Mouse (Mus musculus) stomach, postnatal 0 days (tissue): ENCODE measurements around the gene Celsr2. TPM values are rescaled to one million over a fixed set of nuclear protein-coding genes. Genes with fewer than 3 reads are reported as not detected.

Experiments
- ATAC-seq: fragments of 200-750 bp; cut with Nextera tagmentation; 2 replicates; pipeline ENCODE4 v1.8.0; 2017; ENCODE audit not compliant: low FRiP score, low TSS enrichment
- DNase-seq: peaks from one replicate; pipeline ENCODE4 v3.0.0-alpha.2; 2016; ENCODE audit warnings: low spot score
- H3K27ac ChIP-seq: fragments of 300-500 bp; sonication (generic); replicated peaks from 2 replicates; pipeline ENCODE4 v1.5.1; 2014; ENCODE audit warnings: mild to moderate bottlenecking, control low read depth
- H3K27me3 ChIP-seq: fragments of 300-500 bp; sonication (generic); 2 replicates; pipeline ENCODE4 v1.6.1; 2014; ENCODE audit warnings: low read length; ENCODE audit not compliant: control insufficient read depth, insufficient read depth
- H3K36me3 ChIP-seq: fragments of 300-500 bp; sonication (generic); 2 replicates; pipeline ENCODE4 v1.6.1; 2014; ENCODE audit warnings: low read length, mixed read lengths; ENCODE audit not compliant: control insufficient read depth, insufficient read depth
- H3K4me1 ChIP-seq: fragments of 300-500 bp; sonication (generic); replicated peaks from 2 replicates; pipeline ENCODE4 v1.6.1; 2014; ENCODE audit warnings: antibody characterized with exemption; ENCODE audit not compliant: control insufficient read depth, insufficient read depth
- H3K4me2 ChIP-seq: fragments of 300-500 bp; sonication (generic); replicated peaks from 2 replicates; pipeline ENCODE4 v1.6.1; 2014; ENCODE audit warnings: low read depth, mild to moderate bottlenecking, control low read depth, moderate library complexity
- H3K4me3 ChIP-seq: fragments of 300-500 bp; sonication (generic); 2 replicates; pipeline ENCODE4 v1.5.1; 2014; ENCODE audit warnings: low read depth, low read length, control low read depth
- H3K9ac ChIP-seq: fragments of 300-500 bp; sonication (generic); 2 replicates; pipeline ENCODE4 v1.6.1; 2014; ENCODE audit warnings: mild to moderate bottlenecking, low read length, control low read depth, mixed read lengths
- H3K9me3 ChIP-seq: fragments of 300-500 bp; sonication (generic); 2 replicates; pipeline ENCODE4 v1.6.1; 2016; ENCODE audit warnings: low read length; ENCODE audit not compliant: control insufficient read depth
- CTCF ChIP-seq: IDR thresholded peaks from 2 replicates; pipeline ENCODE4 v1.5.1; 2016; ENCODE audit warnings: antibody characterized with exemption, low read depth, mild to moderate bottlenecking, moderate library complexity
- EP300 ChIP-seq: optimal IDR thresholded peaks from 2 replicates; pipeline ENCODE3; 2016; ENCODE audit warnings: antibody characterized with exemption
- WGBS: fragments of 180-500 bp; shearing (Covaris S2); extraction: QIAGEN DNeasy Blood & Tissue Kit; methylation state at CpG from one replicate; pipeline ENCODE4 v1.1.7; 2014; 5-methylcytosine and 5-hydroxymethylcytosine counted together
- polyA plus RNA-seq: library from polyadenylated mRNA; unstranded; fragments of >200 nt; fragmentation: Nextera tagmentation; extraction: Ambion mirVana; gene quantifications from 2 replicates; pipeline ENCODE4 v1.2.1, GENCODE M21; 2015

Gene Celsr2
- polyA plus RNA-seq, 1 experiment from 2014 or later = 7.5 TPM

GRCm38 (mm10) chr3:108423006-108423405 lies 7.7 kb upstream of the Celsr2 start:
- H3K9me3 ChIP-seq = no peaks in the 10 kb centered on the region
- no peaks in the 10 kb centered on the region for H3K27me3 ChIP-seq
- H3K9ac ChIP-seq = no peak overlapping the region; the same call in 1 of the 2 replicates
- ATAC-seq = no peak
- DNase-seq = no peak
- 38% methylated on average over 6 of the region's 6 CpGs for WGBS
- H3K4me3 ChIP-seq = no peak overlapping the region
- H3K27ac ChIP-seq = no peak overlapping the region; the same call in 1 of the 2 replicates
- peaks cover 13% of the 10 kb centered on the region for H3K36me3 ChIP-seq
- H3K4me1 ChIP-seq = 0 out of 2 replicates have a peak, but pooled peaks cover 3% of the 10 kb centered on the region
- TF ChIP-seq CTCF (no peak), EP300 (no peak)
- H3K4me2 ChIP-seq = no peak overlapping the region

GRCm38 (mm10) chr3:108415831-108416223 lies 475 bp upstream of the Celsr2 start:
- H3K36me3 ChIP-seq = no peaks in the 10 kb centered on the region
- H3K4me1 ChIP-seq = peaks cover 7% of the 10 kb centered on the region
- H3K9me3 ChIP-seq = no peaks in the 10 kb centered on the region
- peak overlapping the region; percentile 76 for H3K9ac ChIP-seq
- under 1% methylated on average over 41 of the region's 48 CpGs for WGBS
- H3K27ac ChIP-seq = peak overlapping the region; percentile 61
- DNase-seq (peak; percentile 87), ATAC-seq (peak; percentile 82)
- H3K4me2 ChIP-seq = peak overlapping the region; percentile 100
- no peaks in the 10 kb centered on the region for H3K27me3 ChIP-seq
- TF ChIP-seq CTCF (no peak; the same call in 1 of the 2 replicates), EP300 (no peak)
- peak overlapping the region; percentile 61 for H3K4me3 ChIP-seq

GRCm38 (mm10) chr3:108413634-108414360 lies 1.6 kb downstream of the Celsr2 start:
- ATAC-seq (no peak), DNase-seq (no peak)
- no peaks in the 10 kb centered on the region for H3K27me3 ChIP-seq

GRCm38 (mm10) chr3:108411754-108412121 lies 3.6 kb downstream of the Celsr2 start:
- Histone ChIP-seq H3K4me2 (peak overlapping the region; percentile 35), H3K9ac (peak overlapping the region; percentile 38), H3K9me3 (no peaks in the 10 kb centered on the region), H3K27ac (peak overlapping the region; percentile 53; the same call in 1 of the 2 replicates), H3K4me1 (peaks cover 7% of the 10 kb centered on the region), H3K4me3 (no peak overlapping the region), H3K36me3 (no peaks in the 10 kb centered on the region; the same call in 1 of the 2 replicates), H3K27me3 (no peaks in the 10 kb centered on the region)
- TF ChIP-seq CTCF (no peak), EP300 (no peak)
- ATAC-seq (peak; percentile 10; the same call in 1 of the 2 replicates), DNase-seq (peak; percentile 59)
- WGBS = 44% methylated on average over 8 of the region's 8 CpGs

More at GRCm38 (mm10) chr3:108413634-108414360, 1.6 kb downstream of the Celsr2 start:
- Histone ChIP-seq H3K4me1 (peaks cover 7% of the 10 kb centered on the region), H3K27ac (no peak overlapping the region), H3K9ac (no peak overlapping the region), H3K36me3 (no peaks in the 10 kb centered on the region), H3K4me2 (no peak overlapping the region), H3K9me3 (no peaks in the 10 kb centered on the region), H3K4me3 (no peak overlapping the region)
- WGBS = 97% methylated on average over 35 of the region's 35 CpGs
- TF ChIP-seq EP300 = no peak
- no peak for TF ChIP-seq CTCF

- peak overlapping the region; percentile 24; the same call in 1 of the 2 replicates for H3K27ac ChIP-seq
- peak overlapping the region; percentile 35 for H3K4me2 ChIP-seq
- ATAC-seq (0 out of 2 replicates have a peak, but pooled peaks have one; percentile 1), DNase-seq (no peak)
- no peaks in the 10 kb centered on the region; the same call in 1 of the 2 replicates for H3K36me3 ChIP-seq
- no peaks in the 10 kb centered on the region for H3K9me3 ChIP-seq
- no peak overlapping the region for H3K4me3 ChIP-seq
- 48% methylated on average over 5 of the region's 5 CpGs for WGBS
- no peaks in the 10 kb centered on the region for H3K27me3 ChIP-seq
- peak overlapping the region; percentile 38 for H3K9ac ChIP-seq
- TF ChIP-seq CTCF = no peak
- TF ChIP-seq EP300 = no peak
- H3K4me1 ChIP-seq = peaks cover 7% of the 10 kb centered on the region
These were observed 4.2 kb downstream of the Celsr2 start for GRCm38 (mm10) chr3:108411026-108411753.
